Mouse (Mus musculus) retina, embryonic 14.5 days (tissue): ENCODE measurements around the gene Gnat3.
"Not testable (repeated sequence)": the region's sequence is repeated elsewhere in the genome, so short reads cannot be mapped to it uniquely, and the experiment has no call there.

Experiments
- DNase-seq: peaks from one replicate; pipeline ENCODE4 v3.0.0-alpha.2; 2015; ENCODE audit warnings: low spot score

The Gnat3 gene

GRCm38 (mm10) chr5:17962249-17962648 lies at the start of gene Gnat3:
Gene Gnat3, plus strand, starts transcription at chr5:17962549.
- DNase-seq = no peak

GRCm38 (mm10) chr5:17918966-17919365 lies 43.4 kb upstream of the Gnat3 start:
- DNase-seq = no peak

GRCm38 (mm10) chr5:17923648-17924047 lies 38.7 kb upstream of the Gnat3 start:
- no peak for DNase-seq

GRCm38 (mm10) chr5:17924085-17924518 lies 38.2 kb upstream of the Gnat3 start:
- DNase-seq = no peak

- peak; percentile 9 for DNase-seq
These were observed 33.9 kb upstream of the Gnat3 start for GRCm38 (mm10) chr5:17928471-17928870.

- peak; percentile 8 for DNase-seq
These were observed 33.3 kb upstream of the Gnat3 start for GRCm38 (mm10) chr5:17929006-17929567.

GRCm38 (mm10) chr5:17931588-17931987 lies 30.8 kb upstream of the Gnat3 start:
- DNase-seq = not testable (repeated sequence)

GRCm38 (mm10) chr5:17934501-17934900 lies 27.8 kb upstream of the Gnat3 start:
- DNase-seq = no peak

GRCm38 (mm10) chr5:17938170-17938939 lies 24.0 kb upstream of the Gnat3 start:
- no peak for DNase-seq

- no peak for DNase-seq
These were observed 5.9 kb upstream of the Gnat3 start for GRCm38 (mm10) chr5:17956468-17956867.

- DNase-seq = no peak
These were observed 7.5 kb downstream of the Gnat3 start for GRCm38 (mm10) chr5:17969704-17970390.

GRCm38 (mm10) chr5:17970391-17970730 lies 8.0 kb downstream of the Gnat3 start:
- no peak for DNase-seq

- DNase-seq = no peak
These were observed 18.3 kb downstream of the Gnat3 start for GRCm38 (mm10) chr5:17980501-17981121.

- DNase-seq = no peak
These were observed 20.4 kb downstream of the Gnat3 start for GRCm38 (mm10) chr5:17982770-17983169.

- DNase-seq = no peak
These were observed 22.2 kb downstream of the Gnat3 start for GRCm38 (mm10) chr5:17984522-17984921.

- DNase-seq = no peak
These were observed 24.3 kb downstream of the Gnat3 start for GRCm38 (mm10) chr5:17986611-17987010.

GRCm38 (mm10) chr5:17990618-17991017 lies 28.3 kb downstream of the Gnat3 start:
- no peak for DNase-seq

- no peak for DNase-seq
These were observed 37.2 kb downstream of the Gnat3 start for GRCm38 (mm10) chr5:17999570-17999969.

GRCm38 (mm10) chr5:18000185-18000584 lies 37.8 kb downstream of the Gnat3 start:
- DNase-seq = no peak

GRCm38 (mm10) chr5:18001646-18002045 lies 39.3 kb downstream of the Gnat3 start:
- no peak for DNase-seq

GRCm38 (mm10) chr5:18003675-18004074 lies 41.3 kb downstream of the Gnat3 start:
- no peak for DNase-seq

- no peak for DNase-seq
These were observed 42.7 kb downstream of the Gnat3 start for GRCm38 (mm10) chr5:18004824-18005611.
